Mouse (Mus musculus) forebrain, postnatal 0 days (tissue): ENCODE measurements at regions not wholly inside any gene's neighbourhood (a gene's known extent, or its start where the extent isn't known, plus 50 kb on each side); places are given as distances from the start of the nearest gene placed in this dataset.

Source experiments
- ATAC-seq: fragments of 200-750 bp; cut with Nextera tagmentation; 2 replicates; pipeline ENCODE4 v1.8.0; 2017; ENCODE audit warnings: mild to moderate bottlenecking, moderate library complexity
- DNase-seq: peaks from one replicate; pipeline ENCODE4 v3.0.0-alpha.2; 2015
- H3K27ac ChIP-seq: fragments of 300-500 bp; sonication (generic); 2 replicates; pipeline ENCODE4 v1.5.1; 2014; ENCODE audit warnings: low read depth, mild to moderate bottlenecking, antibody characterized with exemption, low read length, moderate library complexity, mixed read lengths
- H3K27me3 ChIP-seq: fragments of 300-500 bp; sonication (generic); 2 replicates; pipeline ENCODE4 v1.6.1; 2014; ENCODE audit warnings: mild to moderate bottlenecking, low read length, mixed read lengths; ENCODE audit not compliant: insufficient read depth
- H3K36me3 ChIP-seq: fragments of 300-500 bp; sonication (generic); 2 replicates; pipeline ENCODE4 v1.6.1; 2014; ENCODE audit warnings: mild to moderate bottlenecking, moderate library complexity; ENCODE audit not compliant: insufficient read depth
- H3K4me1 ChIP-seq: fragments of 300-500 bp; sonication (generic); 2 replicates; pipeline ENCODE4 v1.6.1; 2014; ENCODE audit warnings: antibody characterized with exemption; ENCODE audit not compliant: insufficient read depth
- H3K4me2 ChIP-seq: fragments of 300-500 bp; sonication (generic); 2 replicates; pipeline ENCODE4 v1.6.1; 2014; ENCODE audit warnings: low read depth, mild to moderate bottlenecking, moderate library complexity
- H3K4me3 ChIP-seq: fragments of 300-500 bp; sonication (generic); 2 replicates; pipeline ENCODE4 v1.5.1; 2014; ENCODE audit warnings: low read depth, low read length, mixed read lengths
- H3K9ac ChIP-seq: fragments of 300-500 bp; sonication (generic); 2 replicates; pipeline ENCODE4 v1.6.1; 2014; ENCODE audit warnings: mild to moderate bottlenecking
- H3K9me3 ChIP-seq: fragments of 300-500 bp; sonication (generic); 2 replicates; pipeline ENCODE4 v1.6.1; 2016; ENCODE audit warnings: low read length
- CTCF ChIP-seq: sonication (generic); IDR thresholded peaks from 2 replicates; pipeline ENCODE4 v1.5.1; 2016; ENCODE audit warnings: antibody characterized with exemption, control low read depth, low read depth
- WGBS: fragments of 180-500 bp; shearing (Covaris S2); extraction: QIAGEN DNeasy Blood & Tissue Kit; methylation state at CpG from one replicate; pipeline ENCODE4 v1.1.7; 2014; 5-methylcytosine and 5-hydroxymethylcytosine counted together

- no peak overlapping the region for H3K4me2 ChIP-seq
- no peak overlapping the region for H3K27ac ChIP-seq
- no peak for TF ChIP-seq CTCF
- H3K9ac ChIP-seq: no peak overlapping the region
- H3K27me3 ChIP-seq: no peaks in the 10 kb centered on the region
- DNase-seq: no peak
- H3K4me1 ChIP-seq: no peaks in the 10 kb centered on the region
- no peaks in the 10 kb centered on the region for H3K9me3 ChIP-seq
- no peak overlapping the region for H3K4me3 ChIP-seq
- H3K36me3 ChIP-seq: no peaks in the 10 kb centered on the region
- ATAC-seq: no peak
- 95% methylated on average over 3 of the region's 3 CpGs for WGBS
Observed at GRCm38 (mm10) chr6:9335719-9336118, 387.5 kb downstream of the Nxph1 start.

- no peak for ATAC-seq
- Histone ChIP-seq H3K27ac (no peak overlapping the region), H3K27me3 (no peaks in the 10 kb centered on the region), H3K9ac (no peak overlapping the region), H3K4me3 (no peak overlapping the region), H3K4me1 (no peaks in the 10 kb centered on the region), H3K9me3 (no peaks in the 10 kb centered on the region), H3K4me2 (no peak overlapping the region), H3K36me3 (no peaks in the 10 kb centered on the region)
- DNase-seq: no peak
- TF ChIP-seq CTCF: no peak
Observed at GRCm38 (mm10) chr6:9384261-9384660, 436.0 kb downstream of the Nxph1 start.

- Histone ChIP-seq H3K9ac (no peak overlapping the region), H3K4me3 (no peak overlapping the region), H3K4me1 (no peaks in the 10 kb centered on the region), H3K27me3 (no peaks in the 10 kb centered on the region), H3K36me3 (no peaks in the 10 kb centered on the region), H3K9me3 (no peaks in the 10 kb centered on the region), H3K4me2 (no peak overlapping the region), H3K27ac (no peak overlapping the region)
- no peak for TF ChIP-seq CTCF
- 90% methylated on average over 3 of the region's 3 CpGs for WGBS
- ATAC-seq (no peak), DNase-seq (no peak)
Observed at GRCm38 (mm10) chr6:9398001-9398400, 449.8 kb downstream of the Nxph1 start.

GRCm38 (mm10) chr6:9406016-9406415, 457.8 kb downstream of the Nxph1 start:
- ATAC-seq (peak; percentile 67; the same call in 1 of the 2 replicates), DNase-seq (peak; percentile 20)
- Histone ChIP-seq H3K4me3 (no peak overlapping the region), H3K9ac (no peak overlapping the region), H3K4me2 (no peak overlapping the region), H3K27ac (no peak overlapping the region), H3K9me3 (no peaks in the 10 kb centered on the region), H3K36me3 (no peaks in the 10 kb centered on the region), H3K4me1 (no peaks in the 10 kb centered on the region), H3K27me3 (no peaks in the 10 kb centered on the region)
- 36% methylated on average over 6 of the region's 6 CpGs for WGBS
- TF ChIP-seq CTCF: no peak
